Mouse (Mus musculus) spleen, adult 18-20 months (tissue): ENCODE results near the gene Tpm1.

Experiments
- DNase-seq, 2 experiments: peaks; one replicate each; pipeline ENCODE4 v3.0.0; 2022; ENCODE audit warnings: mixed read lengths in 2 of 2

Tpm1 gene

GRCm38 (mm10) chr9:66980458-66980857, 68.7 kb downstream of the Tpm1 start:
- DNase-seq = peak; percentile 42 to 75

- DNase-seq = no peak
Measured at GRCm38 (mm10) chr9:66978468-66978867, 70.7 kb downstream of the Tpm1 start.

GRCm38 (mm10) chr9:66977982-66978381, 71.2 kb downstream of the Tpm1 start:
- DNase-seq = peak; percentile 12 to 32

GRCm38 (mm10) chr9:66977121-66977520, 72.1 kb downstream of the Tpm1 start:
- DNase-seq = no peak

- peak; percentile 89 to 97 for DNase-seq
Measured at GRCm38 (mm10) chr9:66975239-66975645, 74.0 kb downstream of the Tpm1 start, which contains the start of gene Lactb. Gene Lactb (minus strand): TSS chr9:66975484.

- peak; percentile 87 to 88 for DNase-seq
Measured at GRCm38 (mm10) chr9:66974721-66975225, 74.4 kb downstream of the Tpm1 start.
